11 mouse cellular contexts compared by ENCODE assay signal in genomic region chr10:72484315-72484714, GRCm38 (mm10).
DNase-seq lines count a peak whose midpoint lies in the region; ATAC-seq and TF ChIP-seq lines count a peak whose summit lies in the region.
"Had no signal": no experiment of that assay in that cellular context is flagged by ENCODE, and none has a peak within 500 bp of the region (broad histone marks: within the 10 kb centered on the region; RNA-seq: fewer than 3 reads in every experiment).

No protein-coding gene starts in this region.

- H3K9ac ChIP-seq in midbrain, postnatal 0 days (replicated peaks; ENCODE audit: low read length, poor library complexity, severe bottlenecking): no peak overlapping the region
- H3K9ac ChIP-seq in midbrain, embryonic 13.5 days (replicated peaks): no peak overlapping the region
- no peak overlapping the region for H3K9ac ChIP-seq in forebrain, postnatal 0 days
- H3K9ac ChIP-seq in intestine, embryonic 16.5 days (ENCODE audit: low read depth, low read length): no peak overlapping the region
- no peak overlapping the region for H3K9ac ChIP-seq in stomach, postnatal 0 days (ENCODE audit: low read length)
- H3K9ac ChIP-seq: hindbrain, embryonic 12.5 days; liver, embryonic 13.5 days had no signal

- H3K27ac ChIP-seq in midbrain, postnatal 0 days (ENCODE audit: low read depth, low read length): no peak overlapping the region
- no peak overlapping the region for H3K27ac ChIP-seq in midbrain, embryonic 13.5 days
- H3K27ac ChIP-seq in forebrain, postnatal 0 days (ENCODE audit: low read depth, low read length): no peak overlapping the region
- peak overlapping the region; percentile 63 for H3K27ac ChIP-seq in left cerebral cortex, adult 2 months
- no peak overlapping the region for H3K27ac ChIP-seq in intestine, embryonic 16.5 days (ENCODE audit: low read length)
- H3K27ac ChIP-seq in stomach, postnatal 0 days (replicated peaks): no peak overlapping the region
- H3K27ac ChIP-seq: heart, adult 2 months; hindbrain, embryonic 12.5 days; liver, embryonic 13.5 days had no signal

- intact Hi-C loops in left cerebral cortex, adult 2 months (cut with DNase I): loop anchor here (5.0 kb wide), 1 partner anchor 183 kb away; no protein-coding TSS in a partner anchor

- peak; percentile 28 for DNase-seq in midbrain, postnatal 0 days (ENCODE audit: low spot score)
- DNase-seq in forebrain, postnatal 0 days: peak; percentile 64
- DNase-seq in left cerebral cortex, adult 2 months (ENCODE audit: extremely low spot score in 1 of 2, low spot score in 2 of 2): peak; percentile 20 to 34
- DNase-seq in stomach, postnatal 0 days (ENCODE audit: low spot score): no peak
- DNase-seq in c-Kit-positive CD71-positive TER-119-positive erythroid progenitor cells, embryonic 14.5 days (ENCODE audit: low spot score): no peak
- DNase-seq: heart, adult 2 months; kidney, postnatal 14 days; liver, embryonic 13.5 days had no signal

- no peak overlapping the region for H3K4me2 ChIP-seq in midbrain, postnatal 0 days (ENCODE audit: low read depth, low read length, poor library complexity, severe bottlenecking)
- H3K4me2 ChIP-seq in midbrain, embryonic 13.5 days (replicated peaks): no peak overlapping the region
- no peak overlapping the region for H3K4me2 ChIP-seq in forebrain, postnatal 0 days (ENCODE audit: low read depth)
- no peak overlapping the region for H3K4me2 ChIP-seq in intestine, embryonic 16.5 days (ENCODE audit: low read depth, low read length)
- H3K4me2 ChIP-seq in stomach, postnatal 0 days (replicated peaks; ENCODE audit: low read depth): no peak overlapping the region
- H3K4me2 ChIP-seq: hindbrain, embryonic 12.5 days; liver, embryonic 13.5 days had no signal

- H3K4me3 ChIP-seq in midbrain, postnatal 0 days (ENCODE audit: low read depth, low read length): no peak overlapping the region
- H3K4me3 ChIP-seq in midbrain, embryonic 13.5 days (replicated peaks): no peak overlapping the region
- no peak overlapping the region for H3K4me3 ChIP-seq in forebrain, postnatal 0 days (ENCODE audit: low read depth, low read length)
- no peak overlapping the region for H3K4me3 ChIP-seq in left cerebral cortex, adult 2 months
- no peak overlapping the region for H3K4me3 ChIP-seq in intestine, embryonic 16.5 days (ENCODE audit: low read length)
- no peak overlapping the region for H3K4me3 ChIP-seq in stomach, postnatal 0 days (ENCODE audit: low read depth, low read length)
- H3K4me3 ChIP-seq: heart, adult 2 months; hindbrain, embryonic 12.5 days; liver, embryonic 13.5 days had no signal

- TF ChIP-seq CTCF in midbrain, postnatal 0 days (IDR thresholded peaks at IDR 0.05): no peak
- TF ChIP-seq CTCF in forebrain, postnatal 0 days (IDR thresholded peaks at IDR 0.05; ENCODE audit: low read depth): no peak
- no peak for TF ChIP-seq CTCF in left cerebral cortex, adult 2 months (IDR thresholded peaks at IDR 0.05)
- no peak for TF ChIP-seq CTCF in stomach, postnatal 0 days (IDR thresholded peaks at IDR 0.05; ENCODE audit: low read depth)

- no peak for TF ChIP-seq EP300 in stomach, postnatal 0 days (optimal IDR thresholded peaks at IDR 0.05)

- ATAC-seq in midbrain, postnatal 0 days (ENCODE audit: low FRiP score): no peak
- ATAC-seq in midbrain, embryonic 13.5 days: no peak
- peak; percentile 51; the same call in 1 of the 2 replicates for ATAC-seq in forebrain, postnatal 0 days
- no peak for ATAC-seq in intestine, embryonic 16.5 days
- no peak for ATAC-seq in stomach, postnatal 0 days (ENCODE audit: low FRiP score, low TSS enrichment)

- H3K4me1 ChIP-seq in midbrain, postnatal 0 days (ENCODE audit: insufficient read depth, low read length): no peaks in the 10 kb centered on the region
- H3K4me1 ChIP-seq in midbrain, embryonic 13.5 days (replicated peaks): no peaks in the 10 kb centered on the region
- H3K4me1 ChIP-seq in forebrain, postnatal 0 days (ENCODE audit: insufficient read depth): no peaks in the 10 kb centered on the region
- no peaks in the 10 kb centered on the region for H3K4me1 ChIP-seq in intestine, embryonic 16.5 days (ENCODE audit: control insufficient read depth, insufficient read depth, low read length)
- H3K4me1 ChIP-seq in stomach, postnatal 0 days (replicated peaks; ENCODE audit: control insufficient read depth, insufficient read depth): no peaks in the 10 kb centered on the region
- H3K4me1 ChIP-seq: hindbrain, embryonic 12.5 days; liver, embryonic 13.5 days had no signal

- 69% methylated on average over 3 of the region's 3 CpGs for WGBS in midbrain, postnatal 0 days
- WGBS in midbrain, embryonic 13.5 days: 76% methylated on average over 3 of the region's 3 CpGs
- 28% methylated on average over 3 of the region's 3 CpGs for WGBS in forebrain, postnatal 0 days
- 50% methylated on average over 3 of the region's 3 CpGs for WGBS in intestine, embryonic 16.5 days
- WGBS in stomach, postnatal 0 days: 49% methylated on average over 3 of the region's 3 CpGs

- H3K36me3 ChIP-seq in midbrain, postnatal 0 days (ENCODE audit: insufficient read depth, low read length): no peaks in the 10 kb centered on the region
- H3K36me3 ChIP-seq in midbrain, embryonic 13.5 days: no peaks in the 10 kb centered on the region
- H3K36me3 ChIP-seq in forebrain, postnatal 0 days (ENCODE audit: insufficient read depth): no peaks in the 10 kb centered on the region
- H3K36me3 ChIP-seq in intestine, embryonic 16.5 days (ENCODE audit: control insufficient read depth, insufficient read depth, low read length): no peaks in the 10 kb centered on the region
- no peaks in the 10 kb centered on the region for H3K36me3 ChIP-seq in stomach, postnatal 0 days (ENCODE audit: control insufficient read depth, insufficient read depth, low read length)
- H3K36me3 ChIP-seq: hindbrain, embryonic 12.5 days; liver, embryonic 13.5 days had no signal

- no peaks in the 10 kb centered on the region for H3K27me3 ChIP-seq in midbrain, postnatal 0 days (ENCODE audit: insufficient read depth, low read length)
- no peaks in the 10 kb centered on the region for H3K27me3 ChIP-seq in midbrain, embryonic 13.5 days
- H3K27me3 ChIP-seq in forebrain, postnatal 0 days (ENCODE audit: insufficient read depth, low read length): no peaks in the 10 kb centered on the region
- H3K27me3 ChIP-seq in intestine, embryonic 16.5 days (replicated peaks; ENCODE audit: control insufficient read depth, insufficient read depth, low read length): no peaks in the 10 kb centered on the region
- H3K27me3 ChIP-seq in stomach, postnatal 0 days (ENCODE audit: control insufficient read depth, insufficient read depth, low read length): no peaks in the 10 kb centered on the region
- H3K27me3 ChIP-seq: hindbrain, embryonic 12.5 days; liver, embryonic 13.5 days had no signal

- H3K9me3 ChIP-seq in midbrain, postnatal 0 days (ENCODE audit: low read length): no peaks in the 10 kb centered on the region
- H3K9me3 ChIP-seq in midbrain, embryonic 13.5 days: no peaks in the 10 kb centered on the region
- no peaks in the 10 kb centered on the region for H3K9me3 ChIP-seq in forebrain, postnatal 0 days (ENCODE audit: low read length)
- H3K9me3 ChIP-seq in intestine, embryonic 16.5 days (ENCODE audit: control insufficient read depth, low read length): no peaks in the 10 kb centered on the region
- H3K9me3 ChIP-seq in stomach, postnatal 0 days (ENCODE audit: control insufficient read depth, low read length): no peaks in the 10 kb centered on the region
- H3K9me3 ChIP-seq: hindbrain, embryonic 12.5 days; liver, embryonic 13.5 days had no signal

Comparison
In these comparisons a context has a peak if more than half of its experiments do, and no peak if none do; other contexts are left out.
1. DNase-seq: peak in midbrain, postnatal 0 days (single experiment), forebrain, postnatal 0 days (single experiment) and left cerebral cortex, adult 2 months (2 of 2); none in stomach, postnatal 0 days (single experiment) and c-Kit-positive CD71-positive TER-119-positive erythroid progenitor cells, embryonic 14.5 days (single experiment).